Mouse (Mus musculus) macrophage (primary cell): ENCODE results near the gene Map2. TPM values are rescaled to one million over a fixed set of nuclear protein-coding genes. Genes with fewer than 3 reads are reported as not detected.

Source experiments
- H3K27ac ChIP-seq: fragments of 350-480 bp; formaldehyde crosslinking; 2 replicates; pipeline ENCODE4 v1.9.0; 2021
- H3K36me3 ChIP-seq: fragments of 350-480 bp; formaldehyde crosslinking; 2 replicates; pipeline ENCODE4 v1.9.0; 2021; ENCODE audit errors: inconsistent target
- H3K4me3 ChIP-seq: fragments of 350-480 bp; formaldehyde crosslinking; 2 replicates; pipeline ENCODE4 v1.9.0; 2021; ENCODE audit errors: inconsistent target
- H3K79me2 ChIP-seq: fragments of 350-480 bp; formaldehyde crosslinking; 2 replicates; pipeline ENCODE4 v1.9.0; 2021; ENCODE audit errors: inconsistent target
- WGBS: methylation state at CpG from one replicate; pipeline ENCODE4 v1.1.7; 2026; ENCODE audit warnings: inconsistent platforms; ENCODE audit not compliant: missing documents; 5-methylcytosine and 5-hydroxymethylcytosine counted together
- polyA plus RNA-seq: library from polyadenylated mRNA; stranded (reverse); fragments of 250-400 nt; gene quantifications from 3 replicates; pipeline ENCODE4 v1.2.4, GENCODE M21; 2018; ENCODE audit warnings: inconsistent platforms

The Map2 gene
- polyA plus RNA-seq, 1 experiment from 2014 or later: 0.13 TPM

DNA sequence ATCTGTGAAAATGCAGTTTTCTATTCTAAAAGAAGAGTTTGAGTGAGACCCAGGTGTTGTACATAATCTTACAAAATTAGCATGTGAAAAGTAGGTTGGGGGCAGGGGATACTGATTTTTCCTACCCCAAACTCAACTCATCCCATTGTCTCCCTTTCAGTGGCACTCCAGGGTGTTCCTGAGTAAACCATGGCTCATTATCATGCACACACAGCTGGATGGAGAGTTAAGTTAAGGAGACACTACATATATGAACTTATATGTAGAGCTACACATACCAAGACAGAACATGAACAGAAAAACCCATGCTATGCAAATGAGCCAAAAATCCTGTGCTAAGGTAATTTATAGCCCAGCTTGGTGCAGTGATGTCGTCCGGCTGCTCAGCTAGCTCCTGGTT, 267.8 kb downstream of the Map2 start:
- 89% methylated on average over 2 of the region's 2 CpGs for WGBS
- H3K36me3 ChIP-seq: no peaks in the 10 kb centered on the region
- H3K79me2 ChIP-seq: no peaks in the 10 kb centered on the region
- no peak overlapping the region for H3K27ac ChIP-seq
- no peak overlapping the region for H3K4me3 ChIP-seq

DNA sequence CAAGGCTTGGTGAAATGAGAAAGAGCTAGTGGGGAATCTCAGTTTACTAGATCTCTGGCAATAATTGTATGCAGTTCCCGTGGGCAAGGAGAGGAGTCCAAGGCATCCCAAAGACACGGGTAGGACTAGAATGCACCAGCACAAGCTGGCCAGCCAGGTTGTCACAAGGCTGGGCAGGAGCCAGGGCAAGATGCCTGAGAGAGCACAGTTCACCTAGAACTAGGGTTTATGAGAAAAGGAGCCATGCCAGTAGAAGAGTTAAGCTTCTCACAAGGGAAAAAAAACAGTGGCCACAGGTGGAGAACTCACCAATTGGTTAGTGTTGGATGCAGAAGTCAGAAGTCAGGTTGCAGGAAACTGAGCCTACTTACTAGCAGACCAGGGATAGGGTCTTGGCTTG, 274.4 kb downstream of the Map2 start:
- Histone ChIP-seq H3K27ac (no peak overlapping the region), H3K79me2 (no peaks in the 10 kb centered on the region), H3K36me3 (no peaks in the 10 kb centered on the region), H3K4me3 (no peak overlapping the region)
- 79% methylated on average over 2 of the region's 2 CpGs for WGBS

DNA sequence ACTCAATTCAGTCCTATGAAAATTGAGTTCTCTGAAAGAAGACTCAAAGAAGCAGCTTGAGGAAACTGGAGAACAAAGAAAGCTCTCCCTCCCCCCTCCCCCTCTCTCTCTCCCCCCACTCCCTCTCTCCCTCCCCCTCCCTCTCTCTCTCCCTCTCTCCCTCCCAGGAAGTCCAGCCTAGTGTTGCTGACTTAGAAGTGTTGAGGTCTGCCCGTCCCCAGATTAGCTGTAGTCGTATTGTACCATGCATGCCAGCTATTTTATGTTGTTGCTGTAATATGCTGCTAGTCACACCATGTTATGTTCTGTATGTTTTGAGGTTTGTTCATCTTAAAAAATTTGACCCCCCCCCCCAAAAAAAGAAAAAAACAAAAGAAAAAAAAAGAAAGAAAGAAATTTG, 281.5 kb downstream of the Map2 start:
- no CpG with 5 or more reads among the region's 2 CpGs for WGBS
- H3K79me2 ChIP-seq: no peaks in the 10 kb centered on the region

DNA sequence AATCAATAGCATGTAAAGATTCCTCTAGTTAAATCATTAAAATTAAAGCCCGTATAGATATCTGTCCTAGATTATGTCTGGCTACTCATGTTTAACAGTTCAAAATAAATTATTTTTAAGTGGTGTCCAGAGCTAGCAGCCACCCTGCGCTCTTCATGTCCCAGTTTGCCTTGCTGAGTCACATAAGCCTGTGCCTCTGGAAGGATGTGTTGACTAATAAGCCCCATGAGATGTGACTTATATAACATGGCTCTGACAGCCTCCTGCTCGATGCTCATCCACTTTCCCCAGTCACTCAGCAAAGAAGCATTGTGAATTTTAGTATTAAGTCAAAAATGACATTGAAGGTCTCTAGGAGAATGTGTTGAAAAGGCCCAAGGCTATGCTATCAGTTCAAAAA, 282.7 kb downstream of the Map2 start:
- H3K27ac ChIP-seq: no peak overlapping the region
- no peak overlapping the region for H3K4me3 ChIP-seq
- H3K79me2 ChIP-seq: no peaks in the 10 kb centered on the region
- H3K36me3 ChIP-seq: no peaks in the 10 kb centered on the region
- whole genome bisulfite sequencing: 82% methylated on average over 3 of the region's 3 CpGs

More for the DNA sequence above, 281.5 kb downstream of the Map2 start:
- Histone ChIP-seq H3K27ac (no peak overlapping the region), H3K36me3 (no peaks in the 10 kb centered on the region), H3K4me3 (no peak overlapping the region)

DNA sequence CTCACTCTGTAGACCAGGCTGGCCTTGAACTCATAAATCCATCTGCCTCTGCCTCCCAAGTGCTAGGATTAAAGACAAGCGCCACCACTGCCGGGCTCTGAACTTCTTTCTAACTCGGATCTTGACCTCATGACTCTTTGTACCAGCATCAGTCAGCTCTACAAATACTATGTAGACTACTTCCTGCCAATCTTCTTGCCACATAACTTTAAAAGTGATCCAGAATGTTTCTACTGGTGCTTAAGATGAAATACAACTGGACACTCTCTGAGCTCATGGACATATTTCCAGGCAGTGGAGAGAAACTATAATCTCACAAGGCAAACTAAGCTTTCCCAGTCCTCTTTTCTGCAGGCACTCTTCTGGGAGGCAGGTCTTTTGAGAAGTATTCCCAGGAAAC, 284.3 kb downstream of the Map2 start:
- Histone ChIP-seq H3K36me3 (no peaks in the 10 kb centered on the region), H3K27ac (no peak overlapping the region), H3K79me2 (no peaks in the 10 kb centered on the region), H3K4me3 (no peak overlapping the region)
- WGBS: 80% methylated on average over 3 of the region's 3 CpGs

DNA sequence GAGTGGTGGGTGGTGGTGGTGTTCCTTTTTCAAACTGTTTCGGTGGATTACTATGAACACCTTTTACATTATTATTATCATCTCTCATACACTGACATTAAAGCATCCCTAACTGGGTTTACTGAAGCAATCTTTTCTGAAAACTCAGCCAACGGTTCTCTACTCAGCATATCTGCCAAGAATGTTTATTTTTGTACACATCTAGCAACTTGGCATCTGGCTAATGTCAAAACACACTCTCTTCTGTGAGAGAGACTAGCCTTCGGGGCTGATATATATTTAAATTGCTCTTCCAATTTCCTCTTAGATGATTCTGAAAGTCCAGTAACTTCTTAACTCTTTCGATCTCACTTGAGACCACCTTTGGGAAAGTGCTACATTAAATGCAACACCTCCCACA, 285.8 kb downstream of the Map2 start:
- 84% methylated on average over 4 of the region's 4 CpGs for WGBS

DNA sequence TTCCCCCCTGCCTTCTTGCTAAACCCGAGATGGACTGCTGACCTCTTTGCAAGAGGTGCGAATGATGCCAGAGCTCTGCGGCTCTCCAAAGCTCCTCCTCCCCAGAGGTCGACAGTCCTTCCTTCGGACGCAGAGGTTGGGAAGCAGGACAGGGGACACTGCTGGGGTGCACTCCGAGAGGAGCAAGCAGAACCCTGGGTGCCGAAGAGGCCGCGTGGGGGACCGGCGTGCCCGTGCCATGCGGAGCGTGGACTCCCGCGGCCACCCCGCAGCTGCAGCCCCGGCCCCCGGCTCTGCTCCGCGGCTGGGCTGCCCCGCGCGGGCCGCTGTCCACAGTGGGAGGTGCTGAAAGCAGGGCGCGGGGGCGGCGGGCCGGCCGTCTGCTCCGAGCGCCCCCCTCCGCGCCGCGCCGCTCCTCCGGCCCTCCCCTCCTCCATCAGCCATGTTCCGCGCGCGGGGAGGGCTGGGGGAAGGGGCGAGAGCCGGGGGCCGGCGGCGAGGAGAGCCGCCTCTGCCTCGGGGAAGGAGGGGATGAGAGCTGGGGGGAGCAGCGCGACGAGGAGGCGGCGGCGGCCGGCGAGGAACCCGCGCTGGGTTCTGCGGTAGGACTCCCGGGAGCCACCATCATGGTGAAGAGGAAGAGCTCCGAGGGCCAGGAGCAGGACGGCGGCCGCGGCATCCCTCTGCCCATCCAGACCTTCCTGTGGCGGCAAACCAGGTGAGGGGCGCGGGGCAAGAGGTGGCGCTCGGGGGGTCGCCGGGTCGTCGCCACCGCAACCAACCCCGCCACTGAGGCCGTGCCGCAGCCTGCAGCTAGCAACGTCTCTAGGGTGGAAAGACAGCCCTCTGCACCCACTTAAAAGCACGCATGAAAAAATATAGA, 293.0 kb downstream of the Map2 start, which contains the start of gene Unc80:
Unc80 (plus strand) TSS at position 547 of the 883 bp plus-strand sequence.
- no peaks in the 10 kb centered on the region for H3K79me2 ChIP-seq
- H3K36me3 ChIP-seq: no peaks in the 10 kb centered on the region
- H3K27ac ChIP-seq: no peak within 1 kb of the TSS
- H3K4me3 ChIP-seq: no peak within 1 kb of the TSS
- 3% methylated on average over 61 of the region's 83 CpGs for WGBS

More for the DNA sequence above, 285.8 kb downstream of the Map2 start:
- H3K27ac ChIP-seq: no peak overlapping the region
- no peaks in the 10 kb centered on the region for H3K79me2 ChIP-seq
- no peak overlapping the region for H3K4me3 ChIP-seq
- no peaks in the 10 kb centered on the region for H3K36me3 ChIP-seq

DNA sequence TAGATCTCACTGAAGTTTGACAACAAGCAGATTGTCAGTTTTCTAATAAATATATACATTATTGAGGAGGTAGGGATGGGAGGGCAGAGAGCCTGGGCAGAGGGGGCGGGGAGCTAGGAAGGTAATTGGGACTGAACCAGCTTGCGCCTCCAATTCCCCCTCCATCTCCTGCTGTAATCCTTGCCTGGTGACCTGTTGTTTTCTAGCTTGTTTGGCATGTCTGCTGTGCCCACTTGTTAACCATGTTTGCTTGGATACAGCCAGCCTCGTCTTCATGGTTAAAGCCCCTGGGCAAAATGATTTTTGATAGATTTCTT, 293.6 kb downstream of the Map2 start:
- no peaks in the 10 kb centered on the region for H3K79me2 ChIP-seq
- no peak overlapping the region for H3K4me3 ChIP-seq
- H3K27ac ChIP-seq: no peak overlapping the region
- no peaks in the 10 kb centered on the region for H3K36me3 ChIP-seq
- 44% methylated on average over 3 of the region's 3 CpGs for WGBS

DNA sequence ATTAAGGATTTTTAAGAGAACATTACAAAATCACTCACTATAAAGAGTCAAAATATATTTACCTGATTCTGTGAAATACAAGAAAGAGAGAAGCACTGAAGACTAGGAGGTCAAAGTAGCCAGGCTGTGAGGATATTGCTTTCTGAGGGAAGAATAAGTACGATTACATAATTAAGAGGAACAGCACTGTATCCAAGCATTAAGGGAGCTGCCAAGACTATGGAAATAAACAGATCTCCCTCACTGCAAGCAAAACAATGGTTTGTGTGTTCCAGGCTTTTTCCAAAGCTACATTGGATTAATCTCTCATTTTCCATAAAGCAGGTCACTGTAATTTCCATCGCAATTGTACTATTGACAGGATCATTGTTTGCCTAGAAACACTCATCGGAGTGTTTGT, 307.7 kb downstream of the Map2 start:
- Histone ChIP-seq H3K27ac (no peak overlapping the region), H3K36me3 (no peaks in the 10 kb centered on the region), H3K4me3 (no peak overlapping the region), H3K79me2 (no peaks in the 10 kb centered on the region)
- WGBS: 85% methylated on average over 3 of the region's 3 CpGs

Other genes with a start within 250 kb of the Map2 start
- gene Crygf, start 248.8 kb upstream of the Map2 start, polyA plus RNA-seq: not detected in 3 replicates